In the genomic region with DNA sequence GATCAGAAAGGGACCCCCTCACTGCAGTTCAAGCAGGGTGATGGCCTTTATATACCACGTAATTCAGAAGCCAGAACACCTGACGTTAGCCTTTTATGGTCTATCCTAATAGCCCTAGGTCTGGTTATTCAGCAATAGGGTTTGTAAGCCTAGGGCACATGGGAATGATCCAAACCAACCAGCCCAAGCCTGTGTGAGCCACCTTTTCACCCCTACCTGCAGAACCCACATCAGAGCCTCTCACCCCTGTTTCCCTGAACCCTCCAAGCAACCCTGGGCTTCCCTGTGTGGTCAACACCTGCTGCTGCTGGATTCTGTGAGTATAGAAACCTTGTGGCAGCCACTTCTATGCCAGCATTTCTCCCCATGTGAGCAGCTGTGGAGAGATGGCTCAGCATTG, we compare ENCODE assay signal across 24 mouse cellular contexts. TPM values are rescaled to one million over a fixed set of nuclear protein-coding genes. Genes with fewer than 3 reads are reported as not detected.
"Had no signal": no experiment of that assay in that cellular context is flagged by ENCODE, and none has a peak within 500 bp of the region (broad histone marks: within the 10 kb centered on the region; RNA-seq: fewer than 3 reads in every experiment).

No protein-coding gene starts in this region.

- H3K9ac ChIP-seq: limb, embryonic 13.5 days; liver, embryonic 12.5 days; liver, embryonic 15.5 days; lung, embryonic 15.5 days; midbrain, embryonic 13.5 days; neural tube, embryonic 13.5 days; stomach, embryonic 15.5 days had no signal

- H3K27me3 ChIP-seq: limb, embryonic 13.5 days; liver, embryonic 12.5 days; liver, embryonic 15.5 days; lung, embryonic 15.5 days; megakaryocyte, embryonic 14.5 days; midbrain, embryonic 13.5 days; neural tube, embryonic 13.5 days; stomach, embryonic 15.5 days had no signal

- ATAC-seq: hindbrain, postnatal 0 days; inflammation-experienced regulatory T-cells, adult 6 months; intestine, embryonic 16.5 days; liver, embryonic 12.5 days; midbrain, embryonic 13.5 days; midbrain, embryonic 16.5 days had no signal

- H3K9me3 ChIP-seq: limb, embryonic 13.5 days; liver, embryonic 12.5 days; liver, embryonic 15.5 days; lung, embryonic 15.5 days; midbrain, embryonic 10.5 days; midbrain, embryonic 13.5 days; neural tube, embryonic 13.5 days; stomach, embryonic 15.5 days had no signal

- H3K4me3 ChIP-seq: limb, embryonic 13.5 days; liver, embryonic 12.5 days; liver, embryonic 15.5 days; lung, embryonic 15.5 days; megakaryocyte, embryonic 14.5 days; midbrain, embryonic 10.5 days; midbrain, embryonic 13.5 days; myocyte; neural tube, embryonic 13.5 days; stomach, embryonic 15.5 days had no signal

- H3K36me3 ChIP-seq: limb, embryonic 13.5 days; liver, embryonic 12.5 days; liver, embryonic 15.5 days; lung, embryonic 15.5 days; midbrain, embryonic 10.5 days; midbrain, embryonic 13.5 days; neural tube, embryonic 13.5 days; stomach, embryonic 15.5 days had no signal

- H3K4me1 ChIP-seq: limb, embryonic 13.5 days; liver, embryonic 12.5 days; liver, embryonic 15.5 days; lung, embryonic 15.5 days; megakaryocyte, embryonic 14.5 days; midbrain, embryonic 10.5 days; midbrain, embryonic 13.5 days; neural tube, embryonic 13.5 days; stomach, embryonic 15.5 days had no signal

- H3K4me2 ChIP-seq: limb, embryonic 13.5 days; liver, embryonic 12.5 days; liver, embryonic 15.5 days; lung, embryonic 15.5 days; midbrain, embryonic 13.5 days; neural tube, embryonic 13.5 days; stomach, embryonic 15.5 days had no signal

- DNase-seq: left cerebral cortex, postnatal 4 days; liver; lung, adult 18-20 months; lung, postnatal 10 days; lung, postnatal 36 days; right cerebral cortex, postnatal 14 days; right cerebral cortex, postnatal 4 days; thymus, postnatal 25 days had no signal

- H3K27ac ChIP-seq: hindbrain, postnatal 0 days; kidney, postnatal 0 days; limb, embryonic 13.5 days; liver, embryonic 12.5 days; liver, embryonic 15.5 days; lung, embryonic 15.5 days; midbrain, embryonic 10.5 days; midbrain, embryonic 13.5 days; neural tube, embryonic 13.5 days; stomach, embryonic 15.5 days had no signal

RNA-seq across cellular contexts. Expression of a gene that starts 16.2 kb away (rescaled TPM):
- polyA plus RNA-seq: hindbrain, postnatal 0 days; inflammation-experienced regulatory T-cells, adult 6 months; intestine, embryonic 16.5 days; kidney, postnatal 0 days; limb, embryonic 13.5 days; liver, embryonic 12.5 days; liver, embryonic 15.5 days; lung, embryonic 15.5 days; midbrain, embryonic 10.5 days; midbrain, embryonic 13.5 days; midbrain, embryonic 16.5 days; myocyte; neural tube, embryonic 13.5 days; stomach, embryonic 15.5 days; thymus, postnatal 0 days had no signal

RNA-seq across cellular contexts. Expression of a gene that starts 17.7 kb away (rescaled TPM):
- polyA plus RNA-seq: hindbrain, postnatal 0 days; inflammation-experienced regulatory T-cells, adult 6 months; intestine, embryonic 16.5 days; kidney, postnatal 0 days; limb, embryonic 13.5 days; liver, embryonic 12.5 days; liver, embryonic 15.5 days; lung, embryonic 15.5 days; midbrain, embryonic 10.5 days; midbrain, embryonic 13.5 days; midbrain, embryonic 16.5 days; myocyte; neural tube, embryonic 13.5 days; stomach, embryonic 15.5 days; thymus, postnatal 0 days had no signal

RNA-seq across cellular contexts. Expression of a gene that starts 26.8 kb away (rescaled TPM):
- polyA plus RNA-seq: hindbrain, postnatal 0 days; inflammation-experienced regulatory T-cells, adult 6 months; intestine, embryonic 16.5 days; kidney, postnatal 0 days; limb, embryonic 13.5 days; liver, embryonic 12.5 days; liver, embryonic 15.5 days; lung, embryonic 15.5 days; midbrain, embryonic 10.5 days; midbrain, embryonic 13.5 days; midbrain, embryonic 16.5 days; myocyte; neural tube, embryonic 13.5 days; stomach, embryonic 15.5 days; thymus, postnatal 0 days had no signal

RNA-seq across cellular contexts. Expression of a gene that starts 28.8 kb away (rescaled TPM):
- polyA plus RNA-seq: inflammation-experienced regulatory T-cells, adult 6 months had no signal

RNA-seq across cellular contexts. Expression of a gene that starts 48.5 kb away (rescaled TPM):
- polyA plus RNA-seq: hindbrain, postnatal 0 days; inflammation-experienced regulatory T-cells, adult 6 months; intestine, embryonic 16.5 days; kidney, postnatal 0 days; limb, embryonic 13.5 days; liver, embryonic 12.5 days; liver, embryonic 15.5 days; lung, embryonic 15.5 days; midbrain, embryonic 10.5 days; midbrain, embryonic 13.5 days; midbrain, embryonic 16.5 days; myocyte; neural tube, embryonic 13.5 days; stomach, embryonic 15.5 days; thymus, postnatal 0 days had no signal
